Mouse (Mus musculus): ENCODE data around the gene Rpl36.

Rpl36 gene

DNA sequence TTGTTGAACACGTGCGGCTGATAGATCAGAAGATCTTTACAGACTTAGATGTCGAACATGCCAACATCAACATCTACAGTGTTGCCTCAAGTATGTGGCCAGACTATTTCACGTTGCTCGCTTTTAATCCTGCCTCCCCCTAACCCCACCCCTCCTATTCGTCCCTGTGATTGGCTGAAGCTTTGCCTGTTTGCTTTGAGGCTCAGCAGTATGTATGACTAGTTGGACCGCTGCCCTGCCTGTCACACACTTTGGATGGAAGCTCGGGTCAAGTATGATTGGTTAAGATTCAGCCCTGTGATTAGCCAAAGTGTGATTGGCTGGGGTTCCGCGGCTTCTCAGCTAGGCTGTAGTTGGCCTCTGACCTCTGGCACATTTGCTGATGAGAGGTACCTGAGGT is 38.6 kb downstream of the Rpl36 start:
- no peak for DNase-seq (ENCODE audit: low spot score)

DNA sequence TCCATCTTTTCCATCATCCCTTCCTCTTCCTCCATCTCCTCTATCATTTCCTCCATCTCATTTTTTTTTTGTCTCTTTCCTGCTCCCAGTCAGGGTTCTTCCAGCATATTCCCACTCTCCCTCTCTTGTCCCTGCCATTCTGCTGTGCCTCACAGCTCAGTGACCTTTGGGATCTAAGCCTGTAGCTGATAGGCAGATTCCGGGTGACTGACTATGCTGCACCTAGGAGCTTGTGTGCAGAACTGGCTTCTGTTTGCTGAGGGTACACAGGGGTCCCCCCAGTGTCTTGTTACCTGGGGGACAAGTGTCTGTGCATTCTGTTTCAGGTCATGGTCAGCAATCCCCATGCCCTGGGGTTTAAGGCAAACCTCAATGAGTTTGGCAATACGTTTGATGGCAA is 41.6 kb downstream of the Rpl36 start:
- no peak for DNase-seq (ENCODE audit: low spot score)

DNA sequence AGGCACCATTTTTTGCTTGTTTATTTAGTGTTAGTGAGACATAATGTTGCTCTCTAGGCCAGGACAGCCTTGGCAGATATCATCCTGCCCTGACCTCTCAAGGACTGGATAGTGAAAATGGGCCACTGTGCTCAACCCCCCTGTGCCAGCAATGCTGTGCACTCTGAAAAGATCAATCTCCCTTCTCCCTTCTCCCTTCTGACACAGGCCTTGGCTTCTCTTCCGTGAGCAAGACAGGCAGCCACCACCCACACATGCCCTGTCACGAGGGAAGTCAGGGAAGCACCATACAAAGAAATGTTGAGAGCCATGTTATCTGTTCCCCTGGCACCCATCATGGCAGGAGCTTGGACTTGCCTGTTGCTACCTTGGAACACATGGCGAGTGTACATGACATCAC is 42.1 kb downstream of the Rpl36 start:
- DNase-seq (ENCODE audit: low spot score), result no peak

DNA sequence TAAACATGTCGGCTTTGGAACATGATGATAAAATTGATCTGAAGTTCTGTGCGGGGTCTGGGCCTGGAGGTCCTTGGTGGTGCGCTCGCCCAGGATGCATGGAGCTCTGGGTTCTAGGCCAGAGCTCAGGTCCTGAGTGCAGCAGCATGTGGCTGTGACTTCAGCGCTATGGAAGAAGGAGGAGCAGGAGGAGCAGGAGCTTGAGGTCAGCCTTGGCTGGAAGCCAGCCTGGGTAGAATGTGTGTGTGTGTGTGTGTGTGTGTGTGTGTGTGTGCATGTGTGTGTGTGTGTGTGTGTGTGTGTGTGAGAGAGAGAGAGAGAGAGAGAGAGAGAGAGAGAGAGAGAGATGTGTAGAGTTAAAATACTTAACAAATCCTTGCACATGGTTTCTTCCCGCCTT is 43.0 kb downstream of the Rpl36 start:
- DNase-seq (ENCODE audit: low spot score), result no peak

- no peak for DNase-seq (ENCODE audit: low spot score)
Observed at GRCm38 (mm10) chr17:56663659-56664058, 50.4 kb downstream of the Rpl36 start.

Data from left cerebral cortex, adult 11 months (tissue).